Mouse (Mus musculus) C2C12 (cell line): ENCODE measurements around the gene Lyrm9.

Experiments
- CEBPB ChIP-seq: IDR thresholded peaks from one replicate; pipeline ENCODE4 v1.6.1; 2011; ENCODE audit warnings: low read depth, mild to moderate bottlenecking, control low read depth, moderate library complexity
- CTCF ChIP-seq: IDR thresholded peaks from one replicate; pipeline ENCODE4 v1.5.1; 2011; ENCODE audit not compliant: control insufficient read depth, insufficient read depth, insufficient read length

GRCm38 (mm10) chr11:78786013-78786431 is 40.4 kb upstream of the Lyrm9 start:
- no peak for TF ChIP-seq CEBPB
- TF ChIP-seq CTCF = no peak
